Mouse (Mus musculus): ENCODE results near the gene F13a1. TPM values are rescaled to one million over a fixed set of nuclear protein-coding genes. Genes with fewer than 3 reads are reported as not detected.

Gene F13a1
- 0.75 and 1.1 TPM in 2 replicates for polyA plus RNA-seq (2021; fragmentation: Nextera tagmentation)
- long read RNA-seq, experiment 1, partial matches to known transcripts: 0 of 3 reads
- long read RNA-seq, experiment 1, other reads (novel, unspliced or antisense): 1 of 3 reads
- long read RNA-seq, experiment 2, partial matches to known transcripts: 2 of 3 reads
- long read RNA-seq, experiment 2, other reads (novel, unspliced or antisense): 1 of 3 reads

DNA sequence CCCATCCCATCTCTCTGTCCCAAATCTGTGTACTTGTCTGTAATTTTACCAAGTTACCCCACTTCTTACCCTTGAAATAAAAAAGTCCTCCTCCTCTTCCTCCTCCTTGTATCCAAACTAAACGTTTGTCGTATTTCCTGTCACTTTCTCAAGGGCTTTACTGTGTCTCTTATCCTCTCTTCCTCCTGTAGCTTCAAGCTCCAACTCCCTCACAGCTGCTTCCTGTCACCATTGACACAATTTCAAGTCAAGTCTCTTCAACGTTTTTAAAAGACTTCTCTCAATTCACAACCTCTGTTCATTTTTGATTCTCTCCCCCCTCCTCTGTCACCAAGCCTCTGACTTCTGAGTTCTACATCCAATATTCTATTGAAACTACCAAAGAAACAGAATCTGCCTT lies at the start of gene F13a1:
Gene F13a1 (minus strand): TSS at position 119 of the 400 bp plus-strand sequence.

